Mouse (Mus musculus): ENCODE measurements at regions not wholly inside any gene's neighbourhood (a gene's known extent, or its start where the extent isn't known, plus 50 kb on each side); places are given as distances from the start of the nearest gene placed in this dataset.

- intact Hi-C loops (cut with DNase I) = no loop called here
- no peak for DNase-seq (ENCODE audit: low spot score in 2 of 2)
These were observed 65.0 kb downstream of the Atxn7l3b start for GRCm38 (mm10) chr10:112863808-112864207.

- no peak for DNase-seq (ENCODE audit: low spot score in 2 of 2)
- intact Hi-C loops (cut with DNase I) = no loop called here
These were observed 65.4 kb downstream of the Atxn7l3b start for GRCm38 (mm10) chr10:112863375-112863774.

- intact Hi-C loops (cut with DNase I) = no loop called here
- no peak for DNase-seq (ENCODE audit: low spot score in 2 of 2)
These were observed 76.8 kb downstream of the Atxn7l3b start for GRCm38 (mm10) chr10:112851997-112852396.

- intact Hi-C loops (cut with DNase I) = no loop called here
- no peak for DNase-seq (ENCODE audit: low spot score in 2 of 2)
These were observed 82.6 kb downstream of the Atxn7l3b start for GRCm38 (mm10) chr10:112846225-112846624.

- no peak for DNase-seq (ENCODE audit: low spot score in 2 of 2)
- intact Hi-C loops (cut with DNase I) = no loop called here
These were observed 91.3 kb downstream of the Atxn7l3b start for GRCm38 (mm10) chr10:112837400-112838035.

- intact Hi-C loops (cut with DNase I) = no loop called here
- DNase-seq (ENCODE audit: low spot score in 2 of 2) = no peak
These were observed 92.8 kb downstream of the Atxn7l3b start for GRCm38 (mm10) chr10:112835970-112836369.

- intact Hi-C loops (cut with DNase I) = no loop called here
- DNase-seq (ENCODE audit: low spot score in 2 of 2) = no peak
These were observed 93.3 kb downstream of the Atxn7l3b start for GRCm38 (mm10) chr10:112835508-112835907.

- intact Hi-C loops (cut with DNase I) = no loop called here
- DNase-seq (ENCODE audit: low spot score in 2 of 2) = no peak
These were observed 118.6 kb downstream of the Atxn7l3b start for GRCm38 (mm10) chr10:112810181-112810580.

- intact Hi-C loops (cut with DNase I) = loop anchor here (2.0 to 5.0 kb wide), 2 partner anchors 601 to 741 kb away; partner anchors contain the start of gene Glipr1l1
These were observed 125.2 kb downstream of the Atxn7l3b start for GRCm38 (mm10) chr10:112803557-112803956.

GRCm38 (mm10) chr10:112801560-112801959 lies 127.2 kb downstream of the Atxn7l3b start:
- DNase-seq (ENCODE audit: low spot score in 2 of 2) = peak; percentile 19 to 24
- intact Hi-C loops (cut with DNase I) = loop anchor here (5.0 kb wide), 1 partner anchor 739 kb away; the partner anchor contains the start of gene Glipr1l1

More at GRCm38 (mm10) chr10:112803557-112803956, 125.2 kb downstream of the Atxn7l3b start:
- no peak for DNase-seq (ENCODE audit: low spot score in 2 of 2)

- intact Hi-C loops (cut with DNase I) = no loop called here
- no peak for DNase-seq (ENCODE audit: low spot score in 2 of 2)
These were observed 130.2 kb downstream of the Atxn7l3b start for GRCm38 (mm10) chr10:112798603-112799002.

GRCm38 (mm10) chr10:112798090-112798489 lies 130.7 kb downstream of the Atxn7l3b start:
- intact Hi-C loops (cut with DNase I) = no loop called here
- DNase-seq (ENCODE audit: low spot score in 2 of 2) = no peak

- DNase-seq (ENCODE audit: low spot score in 2 of 2) = no peak
- intact Hi-C loops (cut with DNase I) = no loop called here
These were observed 132.9 kb downstream of the Atxn7l3b start for GRCm38 (mm10) chr10:112795938-112796337.

GRCm38 (mm10) chr10:112795473-112795872 lies 133.3 kb downstream of the Atxn7l3b start:
- intact Hi-C loops (cut with DNase I) = no loop called here
- no peak for DNase-seq (ENCODE audit: low spot score in 2 of 2)

GRCm38 (mm10) chr10:112788236-112788635 lies 140.6 kb downstream of the Atxn7l3b start:
- no peak for DNase-seq (ENCODE audit: low spot score in 2 of 2)
- intact Hi-C loops (cut with DNase I) = no loop called here

- intact Hi-C loops (cut with DNase I) = no loop called here
- no peak for DNase-seq (ENCODE audit: low spot score in 2 of 2)
These were observed 154.5 kb downstream of the Atxn7l3b start for GRCm38 (mm10) chr10:112774262-112774661.

GRCm38 (mm10) chr10:112746683-112747082 lies 182.1 kb downstream of the Atxn7l3b start:
- intact Hi-C loops (cut with DNase I) = no loop called here
- DNase-seq (ENCODE audit: low spot score in 2 of 2) = no peak

- intact Hi-C loops (cut with DNase I) = no loop called here
- no peak for DNase-seq (ENCODE audit: low spot score in 2 of 2)
These were observed 185.3 kb downstream of the Atxn7l3b start for GRCm38 (mm10) chr10:112743527-112743926.

- intact Hi-C loops (cut with DNase I) = no loop called here
- no peak for DNase-seq (ENCODE audit: low spot score in 2 of 2)
These were observed 186.7 kb downstream of the Atxn7l3b start for GRCm38 (mm10) chr10:112742123-112742522.
